Mouse (Mus musculus): ENCODE data around the gene Adgrl3. TPM values are rescaled to one million over a fixed set of nuclear protein-coding genes. Genes with fewer than 3 reads are reported as not detected.

The Adgrl3 gene
- total RNA-seq (2021), result 1 to 10 TPM in 1 of 2 experiments, under 1 TPM in 1; 0.97 to 1.0 TPM
- long read RNA-seq, experiment 1, result 0 reads
- long read RNA-seq, experiment 2, result 0 reads

- peak; percentile 46 for DNase-seq
Observed at GRCm38 (mm10) chr5:81019590-81020254, at the start of gene Adgrl3. Gene Adgrl3, plus strand, starts transcription at chr5:81020138.

DNA sequence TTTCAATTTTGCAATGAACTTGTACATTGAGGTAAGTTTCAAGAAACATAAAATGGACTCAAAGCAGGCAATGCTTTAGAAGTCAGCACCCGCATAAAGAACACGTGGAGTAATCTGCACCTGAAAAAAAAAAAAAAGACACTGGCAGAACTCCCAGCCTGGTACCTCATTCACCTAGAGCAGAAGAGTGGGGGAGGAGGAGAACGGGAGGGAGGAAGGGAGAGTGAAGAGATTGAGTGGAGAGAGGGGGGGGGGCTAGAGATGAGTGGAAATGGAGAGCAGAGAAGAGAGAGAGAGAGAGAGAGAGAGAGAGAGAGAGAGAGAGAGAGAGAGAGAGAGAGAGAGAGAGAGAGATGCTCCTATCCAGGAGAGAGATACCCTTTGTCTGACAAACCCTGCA lies 772 bp upstream of the Adgrl3 start:
- DNase-seq, result no peak

- DNase-seq, result peak; percentile 10
Observed at GRCm38 (mm10) chr5:81020281-81021005, 505 bp downstream of the Adgrl3 start.

- no peak for DNase-seq
Observed at GRCm38 (mm10) chr5:81021006-81021320, 1.0 kb downstream of the Adgrl3 start.

DNA sequence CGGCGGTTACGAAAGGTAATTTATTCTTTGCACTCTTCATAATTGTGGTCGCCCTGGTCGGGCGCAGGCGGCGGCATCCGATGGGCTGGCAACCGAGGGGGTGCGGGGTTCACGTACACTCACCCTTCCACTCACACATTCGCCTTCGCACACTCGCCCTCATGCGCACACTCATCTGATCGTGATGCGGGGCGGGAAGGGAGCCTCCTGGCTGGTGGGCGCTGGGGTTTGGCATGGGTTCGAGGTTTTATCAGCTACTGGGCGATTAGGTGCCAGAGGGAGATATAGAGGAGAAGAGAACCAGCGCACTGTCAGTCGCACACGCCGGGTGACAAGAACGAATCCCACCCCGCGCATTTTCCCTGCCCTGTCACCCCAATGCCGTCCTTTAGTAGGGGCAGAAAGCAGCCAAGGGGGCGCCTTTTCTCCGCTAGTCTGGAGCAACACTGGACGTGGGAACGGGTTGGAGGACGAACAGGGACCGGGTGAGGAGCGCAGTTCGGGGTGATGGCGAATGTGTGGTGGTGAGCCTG lies 1.5 kb downstream of the Adgrl3 start:
- peak; percentile 6 for DNase-seq

DNA sequence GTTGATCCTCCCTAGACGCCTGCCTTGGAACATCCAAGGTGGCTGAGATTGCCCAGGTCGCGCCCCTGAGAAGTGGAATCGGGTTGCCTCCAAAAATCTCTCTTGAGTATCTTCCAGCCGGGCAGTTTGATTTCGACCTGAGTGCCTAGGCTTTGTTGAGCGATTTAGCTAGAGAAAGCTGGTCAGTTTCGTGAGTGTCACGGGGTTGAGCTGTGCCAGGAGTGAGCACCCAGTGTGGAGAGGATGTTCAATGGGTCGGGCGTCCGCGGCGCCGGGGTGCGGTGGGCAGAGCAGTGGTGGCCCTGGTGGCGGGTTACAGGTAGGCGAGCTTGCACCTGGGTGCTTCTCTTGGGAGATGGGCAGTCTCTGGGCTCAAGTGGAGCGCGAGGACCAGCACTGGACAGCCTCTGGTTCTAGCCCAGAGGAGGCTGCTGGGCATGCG lies 1.9 kb downstream of the Adgrl3 start:
- DNase-seq, result no peak

DNA sequence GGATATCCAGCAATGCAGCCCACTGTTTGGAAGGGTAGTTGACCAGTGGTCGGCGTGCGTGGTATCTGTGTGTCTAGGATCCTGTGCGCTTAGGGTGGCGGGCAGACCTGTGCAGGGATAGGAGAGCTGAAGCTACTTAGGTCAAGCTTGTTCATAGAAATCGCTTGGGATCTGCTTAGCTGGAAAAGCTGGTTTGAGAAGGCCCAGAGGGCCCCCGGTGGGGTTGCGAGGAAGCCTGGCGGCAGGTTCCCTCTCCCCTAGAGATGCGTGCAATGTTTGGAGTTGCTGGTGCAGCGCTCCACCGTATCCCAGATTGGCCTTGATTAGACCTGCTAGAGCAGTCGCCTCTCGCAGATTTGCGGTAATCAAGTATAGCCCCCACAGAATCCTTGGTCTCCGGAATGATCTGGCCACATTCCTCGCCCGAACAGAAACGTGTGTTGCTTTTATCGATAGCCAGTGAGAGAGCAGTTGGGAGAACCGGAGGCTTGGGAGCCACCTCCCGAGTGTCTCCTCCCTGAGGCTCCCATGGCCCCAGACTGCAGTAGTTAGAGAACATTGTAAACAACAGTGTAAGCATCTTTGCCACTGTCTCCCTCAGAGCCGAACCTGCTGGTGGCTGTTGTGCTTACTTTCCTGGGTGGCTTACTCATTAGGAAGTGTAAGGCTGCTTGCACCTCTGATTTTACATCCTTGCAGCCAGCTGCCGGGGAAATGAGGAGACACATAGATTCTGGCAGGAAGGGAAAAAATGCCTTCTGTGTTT lies 2.6 kb downstream of the Adgrl3 start:
- peak; percentile 4 for DNase-seq

GRCm38 (mm10) chr5:81023923-81024715 lies 4.2 kb downstream of the Adgrl3 start:
- DNase-seq, result no peak

DNA sequence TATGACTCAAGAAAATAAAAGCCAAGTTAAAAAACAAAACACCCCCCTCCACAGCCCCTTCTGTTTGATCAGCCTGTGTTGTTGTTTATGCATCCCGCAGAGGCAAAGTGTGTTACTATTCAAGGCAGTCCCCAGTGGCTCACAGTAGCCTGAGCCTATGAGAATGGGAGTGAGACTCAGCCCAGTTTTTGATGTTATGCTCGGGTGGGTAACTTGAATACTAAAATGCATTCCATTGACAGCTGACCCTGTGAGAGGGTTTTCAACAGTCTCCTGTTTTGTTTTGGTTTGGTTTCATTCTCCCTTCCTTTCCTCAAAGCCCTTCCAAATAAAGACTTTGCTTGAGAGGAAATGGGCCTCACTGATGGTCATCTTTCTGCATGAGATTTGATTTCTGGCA lies 8.9 kb downstream of the Adgrl3 start:
- DNase-seq, result no peak

DNA sequence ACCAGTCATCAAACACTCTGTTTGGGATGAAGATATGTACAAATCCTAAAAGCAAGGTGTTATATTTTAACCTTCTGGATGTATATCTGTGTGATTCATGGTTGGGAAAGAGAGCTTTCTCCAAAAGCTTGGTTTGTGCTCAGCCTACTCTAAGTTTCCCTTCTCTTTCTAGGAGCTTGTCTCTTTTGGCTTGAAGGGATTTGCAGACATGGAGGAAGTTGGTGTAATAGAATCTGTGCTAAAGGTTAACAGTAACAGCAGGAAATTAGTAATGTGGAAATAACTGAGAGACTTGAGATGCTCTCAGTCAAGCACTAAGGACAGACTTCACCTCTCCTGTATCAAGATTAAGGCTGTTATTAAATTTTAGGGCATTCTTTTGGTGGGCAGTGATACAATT lies 17.2 kb downstream of the Adgrl3 start:
- no peak for DNase-seq

- no peak for DNase-seq
Observed at GRCm38 (mm10) chr5:81043875-81044274, 23.9 kb downstream of the Adgrl3 start.

- no peak for DNase-seq
Observed at GRCm38 (mm10) chr5:81046128-81046527, 26.2 kb downstream of the Adgrl3 start.

DNA sequence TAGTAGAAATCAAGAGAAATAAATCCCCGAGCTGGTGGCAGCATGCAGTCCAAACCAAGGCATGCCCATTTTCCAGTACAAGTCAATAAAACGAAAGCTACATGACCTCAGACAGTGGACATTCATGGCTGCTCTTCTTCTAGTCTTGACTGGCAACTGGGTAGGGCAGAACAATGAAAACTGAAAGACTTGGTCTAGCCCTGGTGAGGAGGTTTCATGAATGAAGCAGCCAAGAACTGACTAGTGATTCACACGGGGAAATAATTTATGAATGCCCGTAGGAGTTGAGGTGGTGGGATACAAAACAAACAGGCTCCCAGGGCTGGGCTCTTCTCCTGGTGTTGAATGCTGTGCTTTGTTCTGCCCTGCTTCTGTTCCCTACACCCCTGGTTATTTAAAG lies 34.7 kb downstream of the Adgrl3 start:
- no peak for DNase-seq

DNA sequence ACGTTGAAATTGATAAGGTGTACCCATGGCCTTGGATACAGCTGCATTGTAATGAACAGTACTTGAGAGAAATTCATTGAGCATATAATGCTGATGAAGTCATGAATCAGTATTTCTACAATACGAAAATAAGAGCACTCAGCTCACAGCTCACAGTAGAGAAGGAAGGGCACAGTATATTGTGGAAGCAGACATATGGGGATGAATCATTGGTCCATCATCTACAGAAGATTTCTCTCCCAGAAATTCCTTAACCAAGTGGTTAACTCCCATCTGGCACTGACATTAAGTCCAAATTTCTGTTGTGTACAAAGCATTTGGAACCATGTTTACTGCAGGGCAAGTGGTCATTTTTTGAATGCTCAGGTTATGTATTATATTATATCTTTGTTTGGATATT lies 35.3 kb downstream of the Adgrl3 start:
- no peak for DNase-seq

- DNase-seq, result no peak
Observed at GRCm38 (mm10) chr5:81058122-81058521, 38.2 kb downstream of the Adgrl3 start.

GRCm38 (mm10) chr5:81060950-81061349 lies 41.0 kb downstream of the Adgrl3 start:
- no peak for DNase-seq

- DNase-seq, result no peak
Observed at GRCm38 (mm10) chr5:81061386-81061785, 41.4 kb downstream of the Adgrl3 start.

DNA sequence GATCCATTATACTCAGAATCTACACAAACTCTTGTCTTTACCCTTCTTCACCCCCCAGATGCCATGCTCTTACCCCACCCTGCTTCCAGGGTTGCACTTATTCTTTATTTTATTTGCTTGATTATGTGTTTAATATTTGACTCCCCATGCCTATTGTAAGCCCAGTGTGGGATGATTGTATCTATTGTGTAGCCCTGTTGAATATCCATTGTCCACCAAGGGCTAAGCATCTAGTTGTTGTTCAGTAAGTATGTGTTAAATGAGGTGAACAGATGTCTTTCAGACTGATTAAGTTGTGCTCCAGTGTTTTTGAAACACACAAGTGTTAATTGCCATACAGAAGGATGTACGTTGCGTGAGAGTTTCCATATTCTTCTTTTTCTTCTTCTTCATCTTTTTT lies 44.1 kb downstream of the Adgrl3 start:
- DNase-seq, result no peak

DNA sequence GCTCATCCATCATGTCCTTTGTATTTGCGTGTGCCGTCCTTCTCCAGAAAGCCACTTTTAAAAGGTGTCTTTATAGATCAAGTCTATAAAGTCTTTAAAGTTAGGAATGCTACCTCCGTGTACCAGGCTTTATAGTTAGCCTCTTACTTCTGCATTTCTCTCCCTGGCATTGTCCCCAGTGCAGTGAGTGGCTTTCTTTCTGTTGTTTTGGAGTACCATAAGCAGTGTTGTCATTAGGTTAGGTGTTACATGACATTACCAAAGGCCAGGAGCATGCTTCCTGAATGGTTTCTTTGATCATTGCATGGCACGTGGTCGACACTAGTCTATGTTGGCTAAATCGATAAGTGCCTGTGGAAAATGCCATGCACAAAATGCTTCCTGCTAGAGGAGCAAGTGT lies 48.2 kb downstream of the Adgrl3 start:
- DNase-seq, result no peak

DNA sequence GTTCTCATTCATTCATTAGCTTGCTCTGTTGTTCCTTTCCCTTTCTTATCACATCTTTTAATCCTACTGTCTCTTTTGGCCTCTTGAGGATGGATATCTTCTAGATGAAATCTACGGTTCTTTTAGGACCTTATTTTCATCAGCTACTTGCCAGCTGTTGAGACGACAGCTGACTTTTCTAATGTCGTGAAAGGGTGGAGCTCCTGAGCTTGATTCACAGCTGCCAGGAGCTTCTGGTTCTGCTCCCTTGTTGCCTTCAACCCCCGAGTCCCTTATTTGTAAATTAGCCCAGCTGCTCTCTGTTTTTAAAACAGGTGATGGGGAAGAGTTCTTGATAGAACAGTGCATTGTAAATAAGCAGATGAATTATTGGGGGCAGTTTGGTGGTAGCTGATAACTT lies 48.9 kb downstream of the Adgrl3 start:
- no peak for DNase-seq

- DNase-seq, result no peak
Observed at GRCm38 (mm10) chr5:81072888-81073287, 53.0 kb downstream of the Adgrl3 start.

GRCm38 (mm10) chr5:81073875-81074274 lies 53.9 kb downstream of the Adgrl3 start:
- DNase-seq, result no peak
